Mouse (Mus musculus): ENCODE results near the gene Itga6. TPM values are rescaled to one million over a fixed set of nuclear protein-coding genes. Genes with fewer than 3 reads are reported as not detected.

Gene Itga6
- total and polyA plus RNA-seq, 2 experiments, result 2.4 to 5.1 TPM

DNA sequence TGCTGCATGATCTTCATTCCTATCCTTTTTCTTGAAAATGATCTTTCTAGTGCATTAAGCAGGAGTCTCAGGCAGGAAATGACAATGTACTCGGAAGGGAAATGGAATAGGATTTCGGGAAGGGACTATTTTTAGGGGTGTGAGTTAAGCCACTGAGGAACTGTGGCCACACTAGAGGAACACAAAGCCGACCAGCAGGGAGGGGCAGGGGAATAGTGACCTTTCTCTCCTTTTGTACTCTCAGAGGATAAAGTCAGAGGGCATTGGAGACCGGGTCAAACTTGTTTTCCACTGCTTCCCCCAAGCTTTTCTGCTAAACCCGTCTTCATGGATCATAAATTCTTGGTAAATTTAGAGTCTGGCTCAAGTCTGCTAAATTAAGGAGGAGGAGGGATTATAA lies 122.1 kb downstream of the Itga6 start:
- H3K27ac ChIP-seq (replicated peaks; ENCODE audit: insufficient read depth, low read depth, low read length), result no peak overlapping the region
- 27% methylated on average over 5 of the region's 5 CpGs for whole genome bisulfite sequencing
- H3K27me3 ChIP-seq (ENCODE audit: control insufficient read depth, insufficient read depth, low read length), result no peaks in the 10 kb centered on the region
- no peaks in the 10 kb centered on the region for H3K79me2 ChIP-seq (ENCODE audit: control insufficient read depth, insufficient read depth, low read length)
- H3K4me3 ChIP-seq (ENCODE audit: insufficient read depth, low read depth, low read length), result no peak overlapping the region
- no peak overlapping the region for H3K9ac ChIP-seq (ENCODE audit: low read depth, low read length)
- TF ChIP-seq CTCF (IDR thresholded peaks at IDR 0.05; ENCODE audit: low read depth, low read length) (no peak), POLR2A (IDR thresholded peaks at IDR 0.05; ENCODE audit: extremely low read depth, insufficient read depth, low read length) (no peak)
- peak; percentile 14 for DNase-seq (ENCODE audit: extremely low read depth, low read depth, low spot score)
- no peaks in the 10 kb centered on the region for H3K36me3 ChIP-seq (ENCODE audit: control insufficient read depth, insufficient read depth, low read length)
- H3K4me1 ChIP-seq (ENCODE audit: control insufficient read depth, insufficient read depth, low read length), result peaks cover 2% of the 10 kb centered on the region; the same call in 1 of the 2 replicates

GRCm38 (mm10) chr2:71868256-71868655 lies 122.8 kb downstream of the Itga6 start:
- H3K27me3 ChIP-seq (ENCODE audit: control insufficient read depth, insufficient read depth, low read length), result no peaks in the 10 kb centered on the region
- no peaks in the 10 kb centered on the region for H3K36me3 ChIP-seq (ENCODE audit: control insufficient read depth, insufficient read depth, low read length)
- 97% methylated on average over 1 of the region's 1 CpGs for WGBS
- DNase-seq (ENCODE audit: extremely low read depth, low read depth, low spot score), result no peak
- no peak for TF ChIP-seq CTCF (IDR thresholded peaks at IDR 0.05; ENCODE audit: low read depth, low read length)
- TF ChIP-seq POLR2A (IDR thresholded peaks at IDR 0.05; ENCODE audit: extremely low read depth, insufficient read depth, low read length), result no peak
- no peaks in the 10 kb centered on the region for H3K79me2 ChIP-seq (ENCODE audit: control insufficient read depth, insufficient read depth, low read length)
- peaks cover 5% of the 10 kb centered on the region; the same call in 1 of the 2 replicates for H3K4me1 ChIP-seq (ENCODE audit: control insufficient read depth, insufficient read depth, low read length)
- no peak overlapping the region for H3K27ac ChIP-seq (replicated peaks; ENCODE audit: insufficient read depth, low read depth, low read length)
- H3K9ac ChIP-seq (ENCODE audit: low read depth, low read length), result no peak overlapping the region
- no peak overlapping the region for H3K4me3 ChIP-seq (ENCODE audit: insufficient read depth, low read depth, low read length)

DNA sequence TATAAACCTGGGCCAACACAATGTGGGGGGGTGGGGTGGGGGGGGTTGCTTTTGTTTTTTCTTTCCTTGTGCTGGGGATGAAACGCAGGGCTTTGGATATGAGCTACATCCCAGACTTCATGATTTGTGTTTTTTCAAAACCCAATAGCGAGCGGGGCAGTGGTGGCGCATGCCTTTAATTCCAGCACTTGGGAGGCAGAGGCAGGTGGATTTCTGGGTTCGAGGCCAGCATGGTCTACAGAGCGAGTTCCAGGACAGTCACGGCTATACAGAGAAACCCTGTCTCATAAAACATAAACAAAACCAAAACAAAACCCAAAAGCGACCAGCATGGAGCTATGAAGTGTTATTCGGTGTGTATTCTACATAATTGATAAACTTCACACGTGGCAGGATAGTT lies 126.7 kb downstream of the Itga6 start:
- 75% methylated on average over 10 of the region's 10 CpGs for WGBS

GRCm38 (mm10) chr2:71872801-71873443 lies 127.5 kb downstream of the Itga6 start, which contains the start of gene Pdk1:
Gene Pdk1, plus strand, starts transcription at chr2:71873224.
- H3K4me3 ChIP-seq (ENCODE audit: insufficient read depth, low read depth, low read length), result peak within 1 kb of the TSS; percentile 78
- DNase-seq (ENCODE audit: extremely low read depth, low read depth, low spot score), result peak; percentile 85
- peaks cover 1% of the 10 kb centered on the region; the same call in 1 of the 2 replicates for H3K36me3 ChIP-seq (ENCODE audit: control insufficient read depth, insufficient read depth, low read length)
- peak within 1 kb of the TSS; percentile 94 for H3K9ac ChIP-seq (ENCODE audit: low read depth, low read length)
- no peak for TF ChIP-seq CTCF (IDR thresholded peaks at IDR 0.05; ENCODE audit: low read depth, low read length)
- TF ChIP-seq POLR2A (IDR thresholded peaks at IDR 0.05; ENCODE audit: extremely low read depth, insufficient read depth, low read length), result peak; percentile 93
- no peaks in the 10 kb centered on the region for H3K27me3 ChIP-seq (ENCODE audit: control insufficient read depth, insufficient read depth, low read length)
- H3K27ac ChIP-seq (replicated peaks; ENCODE audit: insufficient read depth, low read depth, low read length), result peak within 1 kb of the TSS; percentile 94
- peaks cover 3% of the 10 kb centered on the region; the same call in 1 of the 2 replicates for H3K79me2 ChIP-seq (ENCODE audit: control insufficient read depth, insufficient read depth, low read length)
- H3K4me1 ChIP-seq (ENCODE audit: control insufficient read depth, insufficient read depth, low read length), result peaks cover 18% of the 10 kb centered on the region
- WGBS, result under 1% methylated on average over 55 of the region's 55 CpGs

More for the DNA sequence above, 126.7 kb downstream of the Itga6 start:
- Histone ChIP-seq H3K4me3 (ENCODE audit: insufficient read depth, low read depth, low read length) (no peak overlapping the region), H3K36me3 (ENCODE audit: control insufficient read depth, insufficient read depth, low read length) (no peaks in the 10 kb centered on the region), H3K4me1 (ENCODE audit: control insufficient read depth, insufficient read depth, low read length) (peaks cover 18% of the 10 kb centered on the region), H3K27ac (replicated peaks; ENCODE audit: insufficient read depth, low read depth, low read length) (no peak overlapping the region), H3K27me3 (ENCODE audit: control insufficient read depth, insufficient read depth, low read length) (no peaks in the 10 kb centered on the region), H3K9ac (ENCODE audit: low read depth, low read length) (no peak overlapping the region), H3K79me2 (ENCODE audit: control insufficient read depth, insufficient read depth, low read length) (peaks cover 3% of the 10 kb centered on the region; the same call in 1 of the 2 replicates)
- DNase-seq (ENCODE audit: extremely low read depth, low read depth, low spot score), result no peak
- no peak for TF ChIP-seq CTCF (IDR thresholded peaks at IDR 0.05; ENCODE audit: low read depth, low read length)
- no peak for TF ChIP-seq POLR2A (IDR thresholded peaks at IDR 0.05; ENCODE audit: extremely low read depth, insufficient read depth, low read length)

DNA sequence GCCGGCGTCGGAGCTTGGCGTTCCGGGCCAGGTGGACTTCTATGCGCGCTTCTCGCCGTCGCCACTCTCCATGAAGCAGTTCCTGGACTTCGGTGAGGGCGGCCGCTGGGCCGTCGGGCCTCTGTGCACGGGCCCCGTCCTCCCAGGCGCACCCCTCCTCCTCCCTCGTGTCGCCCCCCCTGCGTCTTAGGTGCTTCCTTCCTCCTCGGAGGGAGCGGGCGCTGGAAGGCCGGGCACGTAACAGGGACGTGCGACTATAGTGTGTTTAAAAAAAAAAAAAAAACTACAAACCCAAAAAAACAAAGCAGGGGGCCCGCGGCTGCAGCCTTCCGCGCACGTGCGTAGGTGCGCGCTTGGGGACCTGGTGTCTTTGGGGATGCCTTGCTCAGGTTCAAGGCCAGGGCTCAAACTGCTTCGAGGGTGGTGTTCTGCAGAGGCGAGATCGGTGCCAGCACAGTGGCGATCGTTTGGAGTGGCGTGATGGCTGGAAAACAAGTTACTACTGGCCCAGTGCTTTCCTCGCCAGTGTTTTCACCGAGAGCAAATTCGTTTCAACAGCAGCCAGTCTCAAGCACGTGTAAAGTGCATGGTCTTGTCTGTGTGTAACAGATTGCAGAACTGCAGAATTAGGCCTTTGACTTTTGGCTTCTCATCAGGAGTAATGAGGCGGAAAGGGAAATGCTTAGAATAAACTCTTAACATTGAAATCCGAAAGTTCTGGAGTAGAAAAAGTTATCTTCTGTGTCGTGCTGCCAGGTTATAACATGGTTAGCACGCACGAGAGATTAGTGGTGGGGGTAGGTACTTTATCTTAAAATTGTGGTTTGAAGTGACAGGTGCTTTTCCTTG lies 128.3 kb downstream of the Itga6 start:
- 1% methylated on average over 51 of the region's 51 CpGs for WGBS

More for the DNA sequence above, 128.3 kb downstream of the Itga6 start:
- TF ChIP-seq CTCF (IDR thresholded peaks at IDR 0.05; ENCODE audit: low read depth, low read length), result no peak
- TF ChIP-seq POLR2A (IDR thresholded peaks at IDR 0.05; ENCODE audit: extremely low read depth, insufficient read depth, low read length), result no peak
- Histone ChIP-seq H3K4me1 (ENCODE audit: control insufficient read depth, insufficient read depth, low read length) (peaks cover 18% of the 10 kb centered on the region), H3K36me3 (ENCODE audit: control insufficient read depth, insufficient read depth, low read length) (peaks cover 2% of the 10 kb centered on the region; the same call in 1 of the 2 replicates), H3K4me3 (ENCODE audit: insufficient read depth, low read depth, low read length) (peak overlapping the region; percentile 78), H3K27ac (replicated peaks; ENCODE audit: insufficient read depth, low read depth, low read length) (peak overlapping the region; percentile 94), H3K79me2 (ENCODE audit: control insufficient read depth, insufficient read depth, low read length) (peaks cover 3% of the 10 kb centered on the region; the same call in 1 of the 2 replicates), H3K27me3 (ENCODE audit: control insufficient read depth, insufficient read depth, low read length) (no peaks in the 10 kb centered on the region), H3K9ac (ENCODE audit: low read depth, low read length) (peak overlapping the region; percentile 94)
- peak; percentile 100 for DNase-seq (ENCODE audit: extremely low read depth, low read depth, low spot score)
